Mouse (Mus musculus) telencephalon, adult 2 months (tissue): ENCODE measurements around the gene Mmp27.

Experiments
- DNase-seq: peaks from one replicate; pipeline ENCODE4 v3.0.0-alpha.2; 2011; ENCODE audit warnings: low read depth, low spot score

Mmp27 gene

DNA sequence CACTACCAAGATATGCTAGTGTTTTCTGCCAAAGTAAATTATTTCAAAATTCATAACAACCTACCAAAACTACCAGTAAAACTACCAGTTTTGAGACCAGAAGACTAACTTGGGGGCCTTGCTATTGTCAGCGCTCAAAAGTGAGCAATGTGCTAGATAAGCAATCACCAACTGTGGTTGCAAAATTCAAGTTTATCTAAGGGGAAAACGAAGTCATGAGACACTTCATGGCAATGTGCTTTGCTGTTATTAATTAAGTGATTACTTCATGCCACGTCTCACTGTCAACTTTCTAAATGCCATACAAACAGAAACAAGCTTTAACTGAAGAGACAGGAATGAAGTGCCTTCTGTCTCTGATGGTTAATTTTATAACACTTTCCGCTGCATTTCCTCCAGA, at the start of gene Mmp27:
Mmp27 (plus strand) TSS at position 235 of the 400 bp plus-strand sequence.
- DNase-seq = no peak

DNA sequence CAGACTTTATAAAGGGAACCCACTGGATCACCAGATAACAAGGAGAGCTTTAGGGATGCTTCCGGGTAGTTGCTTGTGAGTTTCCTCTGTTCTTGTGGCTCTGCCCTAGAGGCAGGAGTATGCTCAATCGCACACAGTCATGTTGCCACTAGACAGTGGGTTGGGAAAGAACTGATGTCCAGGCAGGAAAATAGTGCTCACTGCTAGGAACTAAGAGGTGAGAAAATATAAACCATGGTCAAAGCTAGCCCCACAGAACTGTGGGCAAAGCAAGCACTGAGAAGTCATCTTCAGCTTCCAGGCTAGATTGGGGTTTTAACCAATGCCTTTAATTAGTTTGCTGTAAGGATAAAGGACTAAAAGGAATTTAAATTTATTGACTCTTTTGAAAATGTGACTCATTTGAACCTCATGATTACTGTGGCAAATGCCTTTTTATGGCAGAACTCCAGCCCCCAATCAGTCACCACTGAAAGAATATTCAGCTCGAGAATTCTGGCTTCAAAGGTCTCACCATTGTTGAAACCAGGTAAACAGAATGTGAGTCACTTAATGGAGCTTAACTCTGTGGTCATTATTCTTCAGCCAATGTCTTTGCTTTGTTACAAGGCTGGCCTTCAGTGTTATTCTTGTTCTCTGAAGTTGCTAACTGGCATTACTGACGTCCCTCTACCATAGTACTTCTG, 44.8 kb upstream of the Mmp27 start:
- no peak for DNase-seq

GRCm38 (mm10) chr9:7542763-7543162, 28.4 kb upstream of the Mmp27 start:
- DNase-seq = no peak

DNA sequence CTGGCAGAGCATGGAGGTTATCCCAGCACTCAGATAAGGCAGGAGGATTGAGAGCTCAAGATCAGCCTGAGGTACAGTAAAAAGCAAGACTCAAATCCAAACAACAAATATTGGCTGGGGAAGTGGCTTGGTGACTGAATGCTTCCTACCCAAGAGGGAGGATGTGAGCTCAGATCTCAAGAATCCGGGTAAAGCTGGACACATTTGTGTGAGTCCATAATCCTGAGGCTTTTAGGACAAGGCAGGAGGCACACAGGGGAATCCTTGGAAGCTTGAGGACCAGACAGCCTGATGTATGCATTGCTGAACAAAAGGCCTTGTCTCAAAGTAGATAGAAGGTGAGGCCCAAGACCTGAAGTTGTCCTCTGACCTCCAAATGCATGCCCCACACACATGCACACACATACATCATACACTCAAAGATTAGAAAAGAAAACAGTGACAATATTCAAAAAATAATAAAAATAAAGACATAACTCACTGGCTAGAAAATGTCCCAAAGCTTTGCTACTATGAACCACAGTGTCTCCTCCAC, 26.2 kb upstream of the Mmp27 start:
- no peak for DNase-seq

- DNase-seq = no peak
Observed at GRCm38 (mm10) chr9:7545471-7545870, 25.7 kb upstream of the Mmp27 start.

DNA sequence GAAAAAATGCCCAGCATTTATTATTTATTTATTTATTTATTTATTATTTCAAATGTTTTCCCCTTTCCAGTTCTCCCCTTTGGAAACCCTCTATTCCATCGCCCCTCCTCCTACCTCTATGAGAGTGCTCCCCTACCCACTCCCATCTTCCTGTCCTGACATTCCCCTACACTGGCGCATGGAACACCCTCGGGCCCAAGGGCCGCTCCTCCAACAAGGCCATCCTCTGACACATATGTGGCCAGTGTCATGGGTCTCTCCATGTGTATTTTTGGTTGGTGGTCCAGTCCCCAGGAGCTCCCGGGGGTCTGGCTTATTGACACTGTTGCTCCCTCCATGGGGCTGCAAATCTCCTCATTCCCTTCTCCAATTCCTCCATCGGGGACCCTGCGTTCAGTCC, 25.3 kb upstream of the Mmp27 start:
- no peak for DNase-seq

DNA sequence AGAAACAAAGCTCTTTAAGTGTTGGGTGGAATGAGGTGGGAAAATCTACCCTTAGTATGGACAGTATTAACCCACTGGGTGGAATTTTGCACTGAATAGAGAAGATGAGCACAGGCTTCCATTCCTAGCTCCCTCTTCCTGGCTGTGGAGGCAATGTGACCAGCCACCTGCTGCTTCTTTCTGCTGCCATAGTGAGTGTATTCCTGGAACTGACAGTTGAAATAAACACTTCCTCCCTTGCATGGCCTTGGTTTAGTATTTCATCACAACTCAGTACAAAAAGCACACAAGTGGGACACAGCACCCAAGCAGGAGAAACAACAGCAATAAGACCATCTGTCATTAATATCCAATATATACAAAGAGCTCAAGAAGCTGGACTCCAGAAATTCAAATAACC, 19.3 kb upstream of the Mmp27 start:
- no peak for DNase-seq

DNA sequence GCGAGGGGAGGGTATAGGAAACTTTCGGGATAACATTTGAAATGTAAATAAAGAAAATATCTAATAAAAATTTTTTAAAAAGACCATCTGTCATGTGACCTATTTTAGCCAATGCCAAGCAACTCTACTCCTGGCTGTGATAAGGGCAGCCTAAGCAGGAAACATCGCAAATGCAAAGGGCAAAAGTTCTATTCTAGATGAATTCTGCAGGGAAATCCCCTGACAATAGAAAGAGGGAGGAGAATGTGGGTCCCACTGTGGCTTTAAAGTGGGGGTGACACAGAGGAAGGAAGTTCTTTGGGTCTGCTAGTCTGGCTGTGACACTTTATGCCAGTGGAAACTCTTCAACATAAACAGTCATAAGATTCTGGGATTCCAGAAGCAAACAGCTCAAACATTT, 17.7 kb upstream of the Mmp27 start:
- DNase-seq = no peak

DNA sequence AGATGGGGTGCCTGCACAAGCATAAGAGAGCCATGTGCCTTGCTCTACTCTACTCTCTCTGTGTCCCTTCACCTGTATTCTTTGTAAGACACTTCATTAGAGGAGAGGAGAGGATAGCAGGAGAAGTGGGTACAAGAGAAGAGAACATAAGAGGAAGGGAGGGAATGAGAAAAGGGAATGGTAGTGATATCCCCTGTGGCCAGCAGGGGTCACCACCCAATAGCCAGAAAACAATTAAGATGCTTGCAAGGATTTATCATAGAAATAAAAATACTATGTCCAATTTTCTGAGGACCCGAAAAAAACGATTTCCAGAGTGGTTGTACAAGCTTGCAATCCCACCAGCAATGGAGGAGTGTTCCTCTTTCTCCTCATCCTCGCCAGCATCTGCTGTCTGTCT, 16.8 kb upstream of the Mmp27 start:
- no peak for DNase-seq

DNA sequence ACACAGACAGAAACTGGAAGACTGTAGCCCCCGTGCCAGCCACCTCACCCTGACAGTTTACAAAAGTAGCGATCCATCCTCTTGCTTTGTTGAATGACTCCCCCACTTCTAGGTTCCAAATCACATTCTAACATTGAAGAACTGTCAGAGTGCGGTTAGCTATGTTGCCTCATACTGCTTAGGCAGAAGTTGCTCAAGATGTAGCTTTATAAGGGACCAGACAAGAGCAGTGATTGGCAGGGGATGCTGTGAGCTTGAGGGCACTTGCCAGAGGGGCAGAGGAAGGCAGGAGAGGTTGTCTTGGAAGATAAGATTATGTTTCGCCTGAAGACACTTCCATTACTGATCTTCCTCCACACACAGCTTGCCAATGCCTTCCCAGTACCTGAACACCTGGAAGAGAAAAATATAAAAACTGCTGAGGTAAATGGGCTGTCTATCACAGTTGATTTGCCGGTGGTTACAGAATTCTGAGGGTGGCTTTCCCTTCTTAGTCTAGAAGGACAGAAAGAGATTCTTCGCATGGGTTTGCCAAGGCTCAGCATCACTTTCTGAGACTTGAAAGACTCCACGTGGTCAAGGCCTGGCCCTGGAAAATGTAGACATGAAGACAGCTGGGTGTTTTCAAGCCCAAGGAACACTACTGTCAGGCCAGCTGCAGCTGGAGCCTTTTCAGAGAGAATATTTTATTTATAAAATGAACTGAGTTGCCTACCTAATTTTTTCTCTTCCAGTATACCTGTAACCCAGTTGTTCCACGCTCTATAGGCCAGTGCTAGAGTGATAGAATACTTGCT, 12.8 kb upstream of the Mmp27 start, which contains the start of gene Mmp8:
Mmp8 (plus strand) TSS at position 236 of the 797 bp plus-strand sequence.
- no peak for DNase-seq

- DNase-seq = no peak
Observed at GRCm38 (mm10) chr9:7560026-7560425, 11.2 kb upstream of the Mmp27 start.

- DNase-seq = no peak
Observed at GRCm38 (mm10) chr9:7567376-7567775, 3.8 kb upstream of the Mmp27 start.

DNA sequence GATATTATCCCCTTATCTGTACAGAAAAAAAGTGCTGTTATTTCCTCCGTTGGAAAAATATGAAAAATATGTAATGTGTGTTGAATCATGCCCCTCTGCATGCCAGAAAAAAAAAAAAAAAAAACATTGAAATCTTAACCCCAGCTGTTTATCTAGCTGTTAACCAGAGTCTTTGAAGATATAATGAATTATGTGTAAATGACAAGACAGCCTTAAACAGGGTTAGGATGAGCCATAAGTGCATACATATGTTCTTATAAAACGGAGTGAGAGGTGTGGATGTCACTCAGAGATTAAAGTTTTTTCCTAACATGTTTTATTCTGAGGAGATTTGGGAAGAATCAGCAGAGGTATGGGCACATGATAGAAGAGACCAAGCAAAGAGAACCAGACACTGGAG, 3.3 kb upstream of the Mmp27 start:
- DNase-seq = no peak

- no peak for DNase-seq
Observed at GRCm38 (mm10) chr9:7570485-7570884, 711 bp upstream of the Mmp27 start.

DNA sequence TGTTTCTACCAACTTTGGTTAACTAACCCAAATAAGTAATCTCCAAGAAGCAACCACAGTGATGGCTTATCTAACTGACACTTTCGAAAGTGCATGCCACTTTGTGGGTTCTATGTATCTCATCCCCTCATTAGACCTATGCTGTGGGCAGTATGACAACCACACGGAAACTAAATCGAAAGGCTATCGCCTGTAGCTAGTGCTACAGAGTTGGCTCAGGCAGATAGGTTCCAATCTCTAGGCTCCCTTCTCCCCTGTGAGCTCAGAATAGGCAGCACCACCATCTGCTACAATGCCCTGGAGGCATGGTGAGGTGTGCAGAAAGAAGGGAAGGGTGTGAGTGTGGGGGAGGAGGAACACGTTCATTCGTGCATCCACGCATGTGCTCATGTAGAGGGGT, 992 bp downstream of the Mmp27 start:
- no peak for DNase-seq

- no peak for DNase-seq
Observed at GRCm38 (mm10) chr9:7572663-7573308, 1.6 kb downstream of the Mmp27 start.

GRCm38 (mm10) chr9:7575526-7575925, 4.3 kb downstream of the Mmp27 start:
- no peak for DNase-seq

DNA sequence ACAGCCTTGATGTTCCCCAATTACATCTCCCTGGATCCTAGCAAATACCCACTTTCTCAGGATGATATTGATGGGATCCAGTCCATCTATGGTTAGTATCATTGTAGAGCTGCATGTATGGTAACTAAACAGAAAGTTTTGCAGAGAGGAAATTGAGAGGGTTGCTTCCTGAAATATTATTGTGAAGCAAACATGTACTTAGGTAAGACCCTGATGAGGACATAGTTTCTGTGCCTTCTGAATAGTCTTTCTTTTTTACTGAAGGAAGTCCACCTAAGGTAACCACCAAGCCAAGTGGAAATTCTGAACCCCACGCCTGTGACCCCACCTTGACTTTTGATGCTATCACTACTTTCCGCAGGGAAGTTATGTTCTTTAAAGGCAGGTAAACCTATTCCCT, 6.2 kb downstream of the Mmp27 start:
- no peak for DNase-seq

- DNase-seq = no peak
Observed at GRCm38 (mm10) chr9:7590063-7590462, 18.9 kb downstream of the Mmp27 start.

GRCm38 (mm10) chr9:7593272-7593812, 22.1 kb downstream of the Mmp27 start:
- no peak for DNase-seq

DNA sequence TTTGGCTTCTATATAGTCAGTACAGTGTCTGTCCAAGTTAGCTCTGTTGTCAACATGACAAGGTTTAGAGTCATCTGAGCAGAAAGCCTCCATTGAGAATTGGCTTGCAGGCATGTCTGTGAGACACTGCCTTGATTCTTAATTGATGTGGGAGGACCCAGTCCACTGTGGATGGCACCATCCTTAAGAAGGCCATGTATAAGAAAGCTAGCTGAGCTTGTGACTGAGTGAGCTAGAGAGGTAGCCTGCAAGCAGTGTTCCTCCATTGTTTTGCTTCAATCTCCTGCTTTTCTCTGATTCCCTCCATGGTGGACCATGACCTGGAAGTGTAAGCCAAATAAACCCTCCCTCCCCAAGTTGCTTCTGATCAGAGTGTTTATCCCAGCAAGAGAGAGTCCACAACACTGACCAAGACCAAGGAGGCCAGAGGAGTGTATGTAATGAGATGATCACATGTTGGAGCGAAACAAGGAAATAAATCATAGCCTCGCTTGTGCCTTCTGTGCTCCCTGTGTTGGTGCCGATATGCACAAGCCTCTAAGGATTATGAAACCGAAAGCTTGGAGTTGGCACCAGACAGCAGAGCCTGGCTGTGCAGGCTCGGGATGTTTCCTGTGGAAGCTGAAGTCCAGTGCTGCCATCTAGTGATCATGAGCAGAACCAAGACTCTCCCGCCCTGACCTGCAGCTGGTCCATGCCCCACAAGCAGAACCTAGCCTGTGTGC, 23.8 kb downstream of the Mmp27 start:
- peak; percentile 85 for DNase-seq
